Mouse (Mus musculus) T-cell, adult 66 days (primary cell): ENCODE measurements around the gene Rnf39. TPM values are rescaled to one million over a fixed set of nuclear protein-coding genes. Genes with fewer than 3 reads are reported as not detected.

Experiments used
- total RNA-seq, 2 experiments: library from RNA; stranded (reverse); gene quantifications; 3 replicates in 1 of 2; 4 replicates in 1 of 2; pipeline ENCODE4 v1.2.4; 2023

Gene Rnf39
- 1 to 10 TPM in 1 of 2 experiments, under 1 TPM in 1; 0.77 to 1.2 TPM for total RNA-seq

GRCm38 (mm10) chr17:36942791-36943471, at the start of gene Rnf39:
Gene Rnf39 (plus strand): TSS chr17:36942918.

GRCm38 (mm10) chr17:36897552-36898205, 45.0 kb upstream of the Rnf39 start, which contains the start of gene Trim31:
Gene Trim31 (plus strand): TSS chr17:36898118.

DNA sequence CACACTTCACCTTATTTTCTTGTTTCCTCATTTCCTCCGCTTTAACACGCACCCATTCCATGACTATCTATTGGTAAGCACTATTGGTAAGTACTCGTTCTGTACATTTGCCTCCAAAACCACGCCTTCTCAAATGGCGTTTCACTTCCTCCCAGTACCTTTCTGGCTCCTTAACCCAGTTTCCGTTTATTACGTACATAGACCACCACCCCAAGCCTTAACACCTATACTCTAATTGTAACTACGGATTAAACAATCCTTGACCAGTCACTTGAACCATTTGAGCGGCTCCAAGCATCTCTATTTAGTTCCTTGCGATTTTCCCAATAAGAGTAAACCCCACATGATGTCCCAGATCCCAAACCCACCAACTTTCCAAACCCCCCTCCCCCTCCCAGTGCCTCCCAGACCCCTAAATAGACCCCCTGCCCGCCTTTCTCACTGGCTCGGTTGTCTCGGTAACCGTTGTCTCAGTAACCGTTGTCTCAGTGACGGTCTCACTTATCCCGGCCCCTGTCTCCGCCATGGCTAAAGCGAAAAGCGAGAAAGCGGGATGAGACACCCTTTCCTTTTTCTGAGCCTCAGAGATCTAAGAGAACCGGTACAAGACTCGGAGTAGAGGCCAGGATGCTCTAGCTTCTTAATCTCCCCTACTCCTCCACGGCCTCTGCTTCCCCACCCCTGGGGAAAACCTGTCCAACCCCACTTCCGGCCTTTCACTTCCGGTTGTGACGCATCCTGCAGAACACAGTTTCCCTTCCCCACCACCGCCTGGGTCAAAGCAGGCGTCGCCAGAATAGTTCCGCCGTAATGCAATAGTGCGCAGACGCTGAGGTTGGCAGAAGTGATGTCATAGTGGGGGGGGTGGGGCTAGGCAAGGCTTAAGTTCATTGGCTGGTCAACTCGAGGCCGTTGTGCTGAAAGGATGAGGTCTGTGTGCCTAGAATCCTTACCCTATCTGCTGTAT, 8.5 kb downstream of the Rnf39 start, which contains the start of gene Ppp1r11:
Gene Ppp1r11, minus strand, starts transcription at position 761 of the 967 bp plus-strand sequence.

GRCm38 (mm10) chr17:36957999-36958743, 15.5 kb downstream of the Rnf39 start, which contains the start of the genes Znrd1 and Znrd1as:
Gene Znrd1 (minus strand): TSS chr17:36958559.
Gene Znrd1as (plus strand): TSS chr17:36958592.

GRCm38 (mm10) chr17:36981221-36981813, 38.6 kb downstream of the Rnf39 start, which contains the start of gene 2410137M14Rik:
Gene 2410137M14Rik (minus strand): TSS chr17:36981237.

GRCm38 (mm10) chr17:36989437-36989836, 46.7 kb downstream of the Rnf39 start, which contains the start of gene H2-M5:
Gene H2-M5 (minus strand): TSS chr17:36989537.

Other genes with a start within 250 kb of the Rnf39 start
- gene H2-M10.5, start 170.0 kb upstream of the Rnf39 start, total RNA-seq = not detected
- not detected for gene H2-M10.6, start 130.7 kb upstream of the Rnf39 start, total RNA-seq
- 100 to 1,000 TPM; 117 to 139 TPM for gene Trim26, start 105.8 kb upstream of the Rnf39 start, total RNA-seq
- gene Trim15, start 75.7 kb upstream of the Rnf39 start, total RNA-seq = not detected
- gene Trim10, start 73.3 kb upstream of the Rnf39 start, total RNA-seq = under 1 TPM; 0.32 to 0.33 TPM
- not detected for gene Trim40, start 52.8 kb upstream of the Rnf39 start, total RNA-seq
- gene Trim31, start 44.8 kb upstream of the Rnf39 start, total RNA-seq = not detected
- 10 to 100 TPM; 71.0 to 72.5 TPM for gene Ppp1r11, start 8.8 kb downstream of the Rnf39 start, total RNA-seq
- gene Znrd1, start 15.6 kb downstream of the Rnf39 start, total RNA-seq = 10 to 100 TPM; 54.5 to 64.0 TPM
- gene Znrd1as, start 15.7 kb downstream of the Rnf39 start, total RNA-seq = 1 to 10 TPM; 2.3 to 3.3 TPM
- gene 2410137M14Rik, start 38.3 kb downstream of the Rnf39 start, total RNA-seq = not detected
- gene H2-M5, start 46.6 kb downstream of the Rnf39 start, total RNA-seq = not detected
- gene Zfp57, start 58.2 kb downstream of the Rnf39 start, total RNA-seq = not detected
- gene Mog, start 80.5 kb downstream of the Rnf39 start, total RNA-seq = not detected
- gene Gabbr1, start 103.0 kb downstream of the Rnf39 start, total RNA-seq = 100 to 1,000 TPM; 136 to 147 TPM
- not detected for gene Olfr90, start 145.6 kb downstream of the Rnf39 start, total RNA-seq
- not detected for gene Olfr91, start 155.4 kb downstream of the Rnf39 start, total RNA-seq
- gene Olfr92, start 177.2 kb downstream of the Rnf39 start, total RNA-seq = not detected
- not detected for gene Olfr93, start 218.6 kb downstream of the Rnf39 start, total RNA-seq